Mouse (Mus musculus) heart, adult 11 months (tissue): ENCODE results near the gene Ust.

Experiments used
- DNase-seq: peaks from one replicate; pipeline ENCODE4 v3.0.0; 2022

Gene Ust

GRCm38 (mm10) chr10:8309435-8309834 is 209.2 kb downstream of the Ust start:
- peak; percentile 51 for DNase-seq

GRCm38 (mm10) chr10:8304211-8304610 is 214.4 kb downstream of the Ust start:
- DNase-seq, result peak; percentile 42

GRCm38 (mm10) chr10:8299166-8299565 is 219.5 kb downstream of the Ust start:
- DNase-seq, result peak; percentile 88

- peak; percentile 53 for DNase-seq
Measured at GRCm38 (mm10) chr10:8297214-8297613, 221.4 kb downstream of the Ust start.

- DNase-seq, result peak; percentile 90
Measured at GRCm38 (mm10) chr10:8290661-8291060, 228.0 kb downstream of the Ust start.

- DNase-seq, result peak; percentile 96
Measured at GRCm38 (mm10) chr10:8287350-8287791, 231.3 kb downstream of the Ust start.

- DNase-seq, result peak; percentile 42
Measured at GRCm38 (mm10) chr10:8283991-8284390, 234.6 kb downstream of the Ust start.

- no peak for DNase-seq
Measured at GRCm38 (mm10) chr10:8277094-8277493, 241.5 kb downstream of the Ust start.

- no peak for DNase-seq
Measured at GRCm38 (mm10) chr10:8269681-8270080, 248.9 kb downstream of the Ust start.

- DNase-seq, result no peak
Measured at GRCm38 (mm10) chr10:8259716-8260115, 258.9 kb downstream of the Ust start.

GRCm38 (mm10) chr10:8250005-8250404 is 268.6 kb downstream of the Ust start:
- DNase-seq, result peak; percentile 85

- DNase-seq, result peak; percentile 85
Measured at GRCm38 (mm10) chr10:8242336-8242735, 276.3 kb downstream of the Ust start.

- peak; percentile 73 for DNase-seq
Measured at GRCm38 (mm10) chr10:8240703-8241102, 277.9 kb downstream of the Ust start.

GRCm38 (mm10) chr10:8240242-8240641 is 278.4 kb downstream of the Ust start:
- peak; percentile 88 for DNase-seq

GRCm38 (mm10) chr10:8236780-8237571 is 281.6 kb downstream of the Ust start:
- DNase-seq, result peak; percentile 58

- peak; percentile 80 for DNase-seq
Measured at GRCm38 (mm10) chr10:8233148-8233901, 285.3 kb downstream of the Ust start.

GRCm38 (mm10) chr10:8232535-8232934 is 286.1 kb downstream of the Ust start:
- DNase-seq, result peak; percentile 30

GRCm38 (mm10) chr10:8228375-8228743 is 290.3 kb downstream of the Ust start:
- DNase-seq, result peak; percentile 45

GRCm38 (mm10) chr10:8227705-8228374 is 290.8 kb downstream of the Ust start:
- DNase-seq, result peak; percentile 56

- peak; percentile 36 for DNase-seq
Measured at GRCm38 (mm10) chr10:8226650-8227049, 292.0 kb downstream of the Ust start.

- DNase-seq, result peak; percentile 63
Measured at GRCm38 (mm10) chr10:8224641-8225040, 294.0 kb downstream of the Ust start.

- peak; percentile 64 for DNase-seq
Measured at GRCm38 (mm10) chr10:8224046-8224445, 294.6 kb downstream of the Ust start.

- DNase-seq, result peak; percentile 14
Measured at GRCm38 (mm10) chr10:8216946-8217345, 301.7 kb downstream of the Ust start.
